ENCODE assay signal across 12 mouse cellular contexts in the genomic region with DNA sequence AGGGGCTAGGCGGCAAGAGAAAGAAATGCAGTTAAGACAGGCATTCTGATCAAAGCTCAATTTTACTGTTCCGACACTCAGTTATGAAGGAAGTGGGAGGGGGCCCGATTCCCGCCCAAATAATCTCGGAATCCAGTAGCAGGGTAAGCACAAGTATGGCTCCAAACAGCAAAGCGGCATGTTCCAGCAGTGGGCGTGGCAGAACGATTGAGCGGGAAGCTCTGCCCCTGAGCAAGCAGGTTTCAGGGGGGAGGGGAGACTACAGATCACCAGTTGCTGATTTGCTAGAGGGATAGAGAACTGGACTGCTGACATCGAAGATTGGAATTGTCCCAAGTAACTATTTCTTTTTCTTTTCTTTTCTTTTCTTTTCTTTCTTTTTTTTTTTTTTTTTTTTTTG. TPM values are rescaled to one million over a fixed set of nuclear protein-coding genes. Genes with fewer than 3 reads are reported as not detected.
A peak's percentile ranks its signal among the peaks of the same experiment; 100 is the strongest.
DNase-seq lines count a peak whose midpoint lies in the region; ATAC-seq lines count a peak whose summit lies in the region.
"Had no signal": no experiment of that assay in that cellular context is flagged by ENCODE, and none has a peak within 500 bp of the region (broad histone marks: within the 10 kb centered on the region; RNA-seq: fewer than 3 reads in every experiment).

No protein-coding gene starts in this region.

- H3K27ac ChIP-seq in stomach, embryonic 15.5 days = no peak overlapping the region
- H3K27ac ChIP-seq: embryonic facial prominence, embryonic 13.5 days; limb, embryonic 13.5 days; neural tube, embryonic 12.5 days had no signal

- H3K36me3 ChIP-seq in stomach, embryonic 15.5 days = no peaks in the 10 kb centered on the region
- H3K36me3 ChIP-seq: embryonic facial prominence, embryonic 13.5 days; limb, embryonic 13.5 days; neural tube, embryonic 12.5 days had no signal

- H3K9me3 ChIP-seq in stomach, embryonic 15.5 days = no peaks in the 10 kb centered on the region
- H3K9me3 ChIP-seq: embryonic facial prominence, embryonic 13.5 days; limb, embryonic 13.5 days; neural tube, embryonic 12.5 days had no signal

- no peak overlapping the region for H3K9ac ChIP-seq in stomach, embryonic 15.5 days
- H3K9ac ChIP-seq: embryonic facial prominence, embryonic 13.5 days; limb, embryonic 13.5 days; neural tube, embryonic 12.5 days had no signal

- 37% methylated on average over 10 of the region's 10 CpGs for WGBS in stomach, embryonic 15.5 days

- peak overlapping the region; percentile 23; the same call in 1 of the 2 replicates for H3K4me2 ChIP-seq in stomach, embryonic 15.5 days
- H3K4me2 ChIP-seq: embryonic facial prominence, embryonic 13.5 days; limb, embryonic 13.5 days; neural tube, embryonic 12.5 days had no signal

- no peak overlapping the region for H3K4me3 ChIP-seq in stomach, embryonic 15.5 days (replicated peaks)
- H3K4me3 ChIP-seq: embryonic facial prominence, embryonic 13.5 days; limb, embryonic 13.5 days; neural tube, embryonic 12.5 days had no signal

- DNase-seq in lung, postnatal 10 days = peak; percentile 4
- no peak for DNase-seq in lung, postnatal 25 days (ENCODE audit: low spot score)
- peak; percentile 17 for DNase-seq in c-Kit-positive CD71-positive TER-119-negative erythroid progenitor cells, embryonic 14.5 days (ENCODE audit: low read depth)
- DNase-seq in kidney, postnatal 10 days = peak; percentile 49
- DNase-seq in adipocyte (ENCODE audit: low spot score) = no peak
- DNase-seq in left cerebral cortex, adult 9 months (ENCODE audit: low spot score in 2 of 2) = no peak
- DNase-seq: right cerebral cortex, postnatal 14 days had no signal

- ATAC-seq in stomach, embryonic 15.5 days (ENCODE audit: insufficient read depth, low FRiP score, low read depth) = no peak
- ATAC-seq: intestine, embryonic 16.5 days had no signal

- no peaks in the 10 kb centered on the region for H3K4me1 ChIP-seq in stomach, embryonic 15.5 days
- H3K4me1 ChIP-seq: embryonic facial prominence, embryonic 13.5 days; limb, embryonic 13.5 days; neural tube, embryonic 12.5 days had no signal

- H3K27me3 ChIP-seq in stomach, embryonic 15.5 days (replicated peaks) = no peaks in the 10 kb centered on the region
- H3K27me3 ChIP-seq: embryonic facial prominence, embryonic 13.5 days; limb, embryonic 13.5 days; neural tube, embryonic 12.5 days had no signal

RNA-seq across cellular contexts. Expression of gene U2surp, which starts 9.8 kb away (rescaled TPM):
- polyA plus RNA-seq in stomach, embryonic 15.5 days (2015; fragmentation: Nextera tagmentation; extraction: Ambion mirVana) = 123 and 140 TPM in 2 replicates

RNA-seq across cellular contexts. Expression of gene Paqr9, which starts 37.9 kb away (rescaled TPM):
- polyA plus RNA-seq in stomach, embryonic 15.5 days (2015; fragmentation: Nextera tagmentation; extraction: Ambion mirVana) = 0.61 and 1.3 TPM in 2 replicates

Comparison
In these comparisons a context has a peak if more than half of its experiments do, and no peak if none do; other contexts are left out.
1. DNase-seq: peak in lung, postnatal 10 days (single experiment), c-Kit-positive CD71-positive TER-119-negative erythroid progenitor cells, embryonic 14.5 days (single experiment) and kidney, postnatal 10 days (single experiment); none in lung, postnatal 25 days (single experiment), adipocyte (single experiment) and left cerebral cortex, adult 9 months (0 of 2).